Mouse (Mus musculus) hematopoietic stem cell, adult 5-6 weeks (primary cell): ENCODE results near the gene Larp1. TPM values are rescaled to one million over a fixed set of nuclear protein-coding genes. Genes with fewer than 3 reads are reported as not detected.
A peak's percentile ranks its signal among the peaks of the same experiment; 100 is the strongest.

Source experiments
- ATAC-seq, 2 experiments: fragments of 125-278 bp in 1 of 2; replicated peaks in 1 of 2; 2 replicates each; pipeline ENCODE4 v1.8.0; 2016 to 2017; ENCODE audit warnings: inconsistent platforms in 2 of 2, mild to moderate bottlenecking in 2 of 2, moderate number of reproducible peaks in 2 of 2, low read depth in 1 of 2, moderate TSS enrichment in 1 of 2; ENCODE audit not compliant: low FRiP score in 2 of 2, poor library complexity in 2 of 2, severe bottlenecking in 2 of 2, insufficient read depth in 1 of 2, low TSS enrichment in 1 of 2
- total RNA-seq: library from RNA; stranded (forward); fragments of 172-1452, 232-1000 nt; gene quantifications from 2 replicates; pipeline ENCODE4 v1.2.3, GENCODE M21; 2017

Larp1 gene
- 53.3 and 55.1 TPM in 2 replicates for total RNA-seq

DNA sequence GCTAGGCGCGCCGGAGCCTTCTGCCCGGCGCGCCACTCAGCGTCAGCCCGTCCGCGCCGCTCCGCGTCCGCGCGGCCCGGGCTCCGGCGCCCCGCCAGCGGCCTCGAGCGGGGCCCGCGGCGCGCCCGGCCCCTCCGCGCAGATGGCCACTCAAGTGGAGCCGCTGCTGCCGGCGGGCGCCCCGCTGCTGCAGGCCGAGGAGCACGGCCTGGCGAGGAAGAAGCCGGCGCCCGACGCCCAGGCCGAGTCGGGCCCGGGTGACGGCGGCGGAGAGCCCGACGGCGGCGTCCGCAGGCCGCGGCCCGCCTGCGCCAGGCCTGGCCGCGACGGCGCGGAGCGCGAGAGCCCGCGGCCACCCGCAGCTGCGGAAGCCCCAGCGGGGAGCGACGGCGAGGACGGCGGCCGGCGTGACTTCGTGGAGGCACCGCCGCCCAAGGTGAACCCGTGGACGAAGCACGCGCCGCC lies at the start of gene Larp1:
Gene Larp1, plus strand, starts transcription at position 14 of the 465 bp plus-strand sequence.
- ATAC-seq: no peak

DNA sequence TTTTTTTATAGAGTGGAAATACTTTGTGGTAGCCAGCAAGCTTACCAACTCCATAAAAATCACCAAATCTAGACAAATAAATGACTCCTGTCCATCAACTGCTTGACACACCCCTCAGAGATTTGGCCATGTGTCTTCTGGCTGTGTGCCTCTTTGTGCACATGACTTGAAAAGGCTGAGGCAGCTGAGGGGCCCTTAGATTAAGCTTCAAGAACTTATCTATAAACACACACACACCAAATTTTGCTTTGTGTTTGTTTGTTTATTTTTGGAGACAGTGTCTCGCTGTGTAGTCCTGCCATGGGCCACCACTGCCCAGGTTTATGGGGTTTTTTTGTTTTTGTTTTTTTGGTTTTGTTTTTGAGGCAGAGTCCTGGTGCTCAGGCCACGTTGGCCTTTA lies 48.9 kb upstream of the Larp1 start:
- no peak for ATAC-seq

DNA sequence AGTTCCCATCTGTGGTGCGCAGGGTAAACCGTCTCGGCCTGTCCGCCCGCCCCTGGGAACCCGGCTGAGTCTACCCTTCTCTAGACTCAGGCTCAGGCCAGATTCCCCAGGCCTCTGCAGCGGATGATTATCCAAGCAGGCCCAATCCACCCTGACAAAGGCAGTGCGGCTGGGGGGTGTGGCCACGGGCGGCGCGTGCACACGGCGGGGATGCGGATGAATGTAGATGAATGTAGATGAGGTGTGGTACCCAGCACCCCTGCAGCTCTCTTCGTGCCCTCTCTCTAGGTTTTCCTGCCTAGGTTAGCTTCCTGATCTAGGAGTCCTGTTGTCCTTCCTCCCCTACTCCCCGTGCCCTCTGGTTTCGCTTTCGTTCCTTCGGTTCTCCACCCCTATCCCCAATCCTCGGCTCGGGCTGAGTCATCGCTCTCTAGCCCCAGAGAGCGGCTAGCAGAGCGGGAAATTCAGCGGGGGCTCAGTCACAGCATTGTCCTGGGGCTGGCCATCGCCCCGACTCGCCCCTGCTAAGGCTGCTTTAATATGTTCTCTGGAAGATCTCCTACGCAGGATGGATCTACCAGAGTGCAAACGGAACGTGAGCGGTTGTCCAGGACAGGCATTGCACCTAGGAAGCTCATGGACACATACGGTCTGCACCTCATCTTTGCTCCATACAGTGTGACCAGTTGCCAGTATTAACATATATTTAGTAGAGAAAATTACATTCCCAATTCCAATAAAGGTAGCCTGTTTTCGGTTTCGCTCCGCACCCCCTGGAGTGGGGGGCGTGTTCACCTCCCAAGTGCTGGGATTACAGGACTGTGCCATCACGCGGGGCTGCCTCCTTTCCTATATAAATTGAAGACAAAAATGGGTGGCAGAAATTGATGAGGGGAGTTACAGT lies 46.2 kb upstream of the Larp1 start:
- ATAC-seq: peak; percentile 86 to 92

DNA sequence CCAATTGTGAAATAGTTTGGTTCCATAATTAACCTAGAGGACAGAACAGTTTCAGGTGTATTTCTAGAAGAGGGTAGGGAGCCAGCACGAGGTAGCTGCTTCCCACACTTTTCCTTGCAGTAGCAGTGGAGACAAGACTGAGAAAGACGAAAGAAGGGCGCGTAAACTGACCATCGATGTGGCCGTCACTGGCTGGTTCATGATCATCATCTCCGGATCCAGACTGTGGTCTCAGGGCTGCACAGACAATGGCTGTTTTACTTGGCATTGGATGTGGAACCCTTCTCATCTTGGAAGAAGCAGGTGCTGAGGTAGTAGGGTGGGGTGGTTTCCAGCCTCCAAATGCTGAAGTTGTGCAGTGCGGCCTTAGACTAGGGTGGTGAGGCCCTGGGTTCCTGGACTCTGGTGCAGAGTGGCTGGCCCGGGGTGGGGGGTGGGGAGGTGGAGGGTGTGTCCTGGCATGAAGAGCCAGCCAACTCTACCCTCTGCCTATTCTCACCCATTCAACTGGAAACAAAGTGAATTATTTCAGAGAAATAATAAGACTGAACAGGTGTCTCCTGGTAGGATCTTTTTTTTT lies 45.5 kb upstream of the Larp1 start:
- no peak for ATAC-seq

DNA sequence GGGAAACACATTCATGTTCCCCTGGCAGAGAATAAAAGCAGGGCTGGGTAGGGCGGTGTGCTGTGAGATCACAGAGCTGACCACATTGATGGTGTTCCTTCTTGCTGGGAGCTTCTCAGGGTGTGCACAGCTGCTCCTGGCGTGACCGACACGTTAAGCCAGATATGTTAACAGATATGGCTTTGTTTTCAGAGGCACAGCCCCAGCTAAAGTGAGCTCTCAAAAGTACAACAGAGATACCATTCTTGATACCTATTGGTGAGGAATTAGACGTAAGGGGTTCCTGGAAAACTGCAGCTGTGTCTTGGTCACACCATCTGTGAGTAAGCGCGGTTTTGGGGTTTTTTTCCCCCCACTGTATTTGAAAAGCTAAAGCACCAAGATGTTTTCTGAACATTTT lies 42.2 kb upstream of the Larp1 start:
- ATAC-seq: no peak

DNA sequence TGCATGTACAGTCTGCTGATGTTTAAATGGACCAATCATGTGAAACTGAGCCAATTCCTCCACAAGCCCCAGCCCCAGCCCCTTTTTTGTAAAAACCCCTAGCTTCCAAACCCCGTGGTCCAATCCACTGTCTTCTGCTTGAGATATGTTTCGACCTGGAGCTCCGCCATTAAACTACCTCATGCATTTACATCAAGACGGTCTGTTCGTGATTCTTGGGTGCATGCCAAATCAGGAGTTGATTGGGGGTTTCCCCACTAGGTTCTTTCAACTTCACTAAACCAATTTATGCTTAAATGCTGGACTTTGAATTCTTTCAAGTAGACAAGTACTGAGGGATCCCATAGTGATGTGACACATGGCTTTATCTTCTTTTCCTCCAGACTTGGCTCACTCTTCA lies 40.6 kb upstream of the Larp1 start:
- no peak for ATAC-seq

DNA sequence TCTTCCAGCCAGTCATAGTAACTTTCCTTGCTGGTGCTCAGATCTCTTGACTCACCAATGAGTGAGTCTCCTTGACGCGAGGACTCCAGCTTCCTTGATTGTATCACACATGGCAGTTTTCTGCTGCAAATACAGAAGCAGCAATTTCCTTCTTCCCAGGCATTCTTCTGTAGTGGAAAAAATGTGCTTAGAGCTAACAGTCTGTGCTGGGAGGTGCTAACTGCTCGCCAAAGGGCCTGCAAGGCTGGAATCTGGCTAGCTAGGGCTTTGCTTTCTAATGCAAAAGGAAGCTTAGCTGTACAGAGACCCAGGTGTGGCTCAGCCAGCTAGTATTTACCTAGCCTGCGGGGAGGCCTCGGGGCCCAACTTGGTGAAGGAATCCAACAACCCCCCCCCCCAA lies 38.3 kb upstream of the Larp1 start:
- no peak for ATAC-seq

DNA sequence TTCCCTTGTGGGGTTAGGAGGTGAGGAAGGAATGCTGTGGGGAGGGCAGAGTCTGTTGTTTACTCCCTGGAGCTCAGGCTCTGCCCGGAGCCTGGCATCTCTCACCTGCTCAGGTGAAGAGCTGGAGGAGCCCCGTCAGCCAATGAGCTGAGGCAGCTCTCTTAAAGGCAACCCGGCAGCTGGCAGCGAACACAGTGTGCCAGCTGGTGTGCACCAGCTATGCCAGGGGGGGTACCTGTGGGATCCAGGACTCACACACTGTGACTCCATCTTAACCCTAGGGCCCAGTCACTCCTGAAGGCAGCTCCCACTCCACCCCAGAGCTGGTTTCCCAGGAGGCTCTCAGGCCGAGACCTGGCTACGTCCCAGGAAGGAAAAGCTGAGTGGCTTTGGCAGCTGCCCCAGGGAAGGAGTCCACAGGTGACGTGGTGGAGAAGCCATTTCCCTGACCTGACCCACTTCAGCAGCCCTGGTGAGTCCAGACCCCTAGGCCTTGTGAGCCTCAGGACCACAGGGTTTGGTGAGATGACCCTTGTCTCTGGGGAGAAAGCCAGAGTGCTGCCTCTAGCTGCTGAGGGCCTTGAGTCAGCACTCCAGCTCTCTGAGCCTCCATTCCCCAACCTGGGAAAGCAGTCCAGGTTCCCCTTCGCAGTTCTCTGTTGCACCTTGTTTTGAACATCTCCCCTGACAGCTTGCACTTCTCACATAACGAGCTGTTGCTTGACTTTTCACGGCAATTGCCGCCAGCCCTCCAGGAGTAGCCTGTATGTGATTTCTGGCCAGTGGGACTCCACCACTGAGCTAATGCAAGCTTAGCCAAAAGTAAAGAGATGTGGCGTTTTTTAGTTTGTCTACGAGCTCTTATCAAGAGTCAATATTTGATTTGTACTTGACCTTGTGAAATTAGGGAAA lies 35.6 kb upstream of the Larp1 start:
- no peak for ATAC-seq

DNA sequence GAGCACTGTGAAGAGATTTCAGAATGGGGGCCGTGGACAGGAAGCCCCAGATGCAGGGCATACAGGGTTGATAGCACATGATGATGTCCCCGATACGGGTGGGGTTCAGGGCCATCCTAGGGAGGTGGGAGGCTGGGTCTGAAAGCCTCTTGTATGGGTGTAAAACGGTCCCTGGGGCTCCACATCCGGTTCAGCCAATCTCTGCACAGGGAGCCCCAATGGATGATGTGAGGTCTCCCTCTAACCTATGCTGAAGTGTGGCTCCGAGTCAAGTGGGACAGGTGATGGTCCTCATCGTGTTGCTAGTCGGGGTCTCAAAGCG lies 35.0 kb upstream of the Larp1 start:
- ATAC-seq: no peak

DNA sequence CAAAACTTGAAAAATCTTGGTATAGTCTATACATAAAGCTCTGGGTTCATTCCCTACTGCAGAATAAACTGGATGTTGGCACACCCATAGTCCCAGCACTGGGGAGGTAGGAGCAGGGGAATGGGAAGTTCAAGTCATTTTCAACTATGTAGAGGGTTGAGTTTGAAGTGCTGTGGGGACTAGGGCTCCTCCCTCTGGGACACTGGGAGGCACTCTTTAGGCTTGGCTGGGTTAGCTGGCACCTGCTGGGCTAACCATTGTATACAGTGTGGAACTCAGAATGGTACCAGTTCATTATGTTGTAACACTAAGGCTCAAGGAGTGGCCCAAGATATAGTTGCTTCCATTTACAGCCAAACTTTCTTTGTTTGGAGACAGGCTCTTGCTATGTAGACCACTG lies 33.0 kb upstream of the Larp1 start:
- no peak for ATAC-seq

DNA sequence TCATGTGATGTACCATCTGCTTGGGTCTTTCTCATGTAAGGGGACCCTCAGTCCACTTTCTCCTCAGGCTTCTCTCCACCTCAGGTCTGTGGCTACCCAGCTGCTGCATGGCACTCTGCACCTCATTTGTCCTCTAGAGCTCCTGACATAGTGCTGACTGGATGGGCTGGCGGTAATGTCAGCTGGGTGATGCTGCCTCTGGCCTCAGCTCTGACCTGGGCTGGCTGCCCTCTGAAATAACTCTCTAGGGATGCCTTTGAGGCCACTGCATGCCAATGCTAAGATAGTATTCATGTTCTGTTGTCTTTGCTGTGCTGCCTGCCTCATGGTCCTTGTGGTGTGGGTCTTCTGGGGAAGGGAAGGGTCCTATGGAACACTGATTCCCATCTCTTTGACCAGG lies 31.2 kb upstream of the Larp1 start:
- no peak for ATAC-seq

DNA sequence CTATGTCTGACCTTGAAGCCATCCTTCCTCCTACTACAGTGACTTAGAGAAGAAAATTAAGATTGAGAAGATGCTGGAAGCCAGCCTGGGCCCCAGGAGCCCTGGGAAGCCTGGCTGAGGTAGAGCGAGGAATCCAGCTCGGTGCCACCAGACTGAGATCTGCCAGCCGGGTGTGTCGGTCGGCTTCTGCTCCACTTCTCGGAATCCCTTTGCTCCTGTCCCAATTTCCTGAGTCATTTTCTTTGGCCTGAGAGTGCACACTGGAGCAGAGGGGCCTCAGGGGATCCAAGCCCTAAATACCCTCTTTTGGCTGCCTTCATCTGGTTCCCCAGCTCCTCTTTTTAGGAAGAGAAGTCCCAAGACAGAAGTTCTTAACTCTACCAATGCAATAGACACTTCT lies 29.2 kb upstream of the Larp1 start:
- no peak for ATAC-seq

DNA sequence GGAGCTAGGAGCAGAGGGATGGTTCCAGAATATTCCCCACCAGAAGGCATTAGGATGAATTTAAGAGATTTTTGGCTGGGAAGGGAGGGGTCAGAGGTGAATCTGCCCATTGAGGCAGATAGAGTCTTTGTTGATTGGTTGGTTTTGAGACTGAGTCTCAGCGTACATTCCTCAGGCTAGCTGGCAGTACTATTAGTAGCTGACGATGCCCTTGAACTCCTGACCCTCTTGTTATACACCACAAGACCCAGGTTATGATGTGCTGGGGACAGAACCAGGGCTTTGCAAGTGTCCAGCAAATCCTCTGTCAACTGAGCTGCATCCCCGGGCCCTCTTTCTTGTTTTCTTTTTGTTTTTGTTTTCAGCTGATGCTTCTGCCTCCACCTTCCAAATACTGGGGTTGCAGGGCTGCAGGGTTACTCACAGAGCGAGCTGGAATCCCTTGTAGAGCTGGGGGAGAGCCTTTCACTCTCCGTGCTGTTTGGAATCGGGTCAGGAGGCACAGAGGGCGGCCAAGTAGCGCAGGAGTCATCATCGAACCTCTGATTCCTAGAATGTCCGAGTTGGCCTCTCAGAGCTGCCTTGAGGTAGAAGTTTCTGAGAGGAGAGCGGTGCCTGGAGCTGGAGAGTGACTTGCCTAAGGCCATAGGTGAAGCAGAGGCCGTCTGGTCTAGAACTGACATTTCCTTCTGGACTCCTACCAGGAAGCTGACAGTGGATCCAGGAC lies 27.6 kb upstream of the Larp1 start:
- no peak for ATAC-seq

DNA sequence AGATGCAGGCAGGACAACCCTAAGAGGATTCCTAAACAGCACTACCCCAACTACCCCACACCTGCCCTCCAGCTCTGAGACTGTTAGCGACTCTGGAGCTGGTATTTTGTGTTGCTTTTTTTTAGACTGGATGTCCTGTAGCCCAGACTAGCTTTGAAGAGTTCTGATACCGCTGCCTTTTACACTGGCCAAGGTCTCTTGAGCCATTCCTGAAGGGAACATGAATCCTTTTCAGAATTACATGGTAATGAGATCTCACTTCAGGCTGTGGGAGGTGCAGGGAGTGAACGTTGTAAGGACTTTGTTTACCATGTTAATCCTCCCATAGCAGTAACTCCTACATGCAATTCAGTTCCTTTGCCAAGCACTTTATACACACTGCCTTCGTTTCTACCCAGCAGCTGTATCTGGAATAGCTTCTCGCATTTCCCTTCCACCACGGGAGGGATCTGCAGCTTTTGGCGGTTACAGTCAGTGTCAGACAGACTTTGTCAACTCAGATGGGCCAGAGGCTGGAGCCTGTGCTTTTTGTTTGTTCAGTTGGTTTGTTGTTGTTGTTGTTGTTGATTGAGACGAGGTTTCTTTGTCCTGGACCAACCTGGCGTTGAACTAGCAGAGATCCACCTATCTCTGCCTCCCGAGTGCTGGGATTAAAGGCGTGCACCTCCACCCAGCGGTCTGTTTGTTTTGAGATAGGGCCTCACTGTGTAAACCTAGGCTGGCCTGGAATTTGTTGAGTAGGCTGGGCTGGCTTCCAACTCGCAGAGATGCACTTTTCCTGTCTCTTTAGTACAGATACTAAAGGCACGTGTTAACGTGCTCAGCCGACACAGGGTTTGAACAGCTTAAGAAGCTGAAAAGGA lies 25.2 kb upstream of the Larp1 start:
- ATAC-seq: no peak

DNA sequence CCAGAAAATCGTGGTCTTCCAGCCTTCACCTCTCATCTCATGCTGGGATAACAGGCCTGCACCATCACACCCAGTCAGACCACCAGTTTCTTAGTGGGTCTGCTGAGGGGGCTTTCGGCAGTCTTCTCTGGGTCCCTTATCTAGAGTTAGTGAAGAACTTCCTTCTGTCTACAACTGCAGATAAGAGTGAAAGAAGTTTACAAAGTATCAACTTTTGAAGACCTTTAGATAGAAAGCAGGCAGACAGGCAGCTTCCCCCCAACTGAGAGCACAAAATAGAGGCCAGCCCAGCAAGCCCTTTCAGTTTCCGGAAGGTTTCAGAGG lies 24.6 kb upstream of the Larp1 start:
- no peak for ATAC-seq

DNA sequence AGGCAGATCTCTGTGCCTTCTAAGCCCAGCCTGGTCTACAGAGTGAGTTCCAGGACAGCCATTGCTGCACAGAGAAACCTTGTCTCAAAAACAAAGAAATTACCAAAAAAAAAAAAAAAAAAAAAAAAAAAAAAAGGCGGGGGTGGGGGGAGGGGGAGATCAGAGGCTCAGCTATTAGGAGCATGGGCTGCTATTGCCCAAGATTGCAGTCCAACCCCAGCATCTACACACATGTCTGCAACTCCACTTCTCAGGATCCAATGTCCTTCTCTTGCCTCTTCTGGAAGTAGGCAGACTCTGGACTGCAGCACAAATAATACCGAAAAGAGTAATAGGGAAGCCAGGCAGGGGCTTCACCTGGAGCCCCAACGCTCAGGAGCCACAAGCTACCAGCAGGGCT lies 23.4 kb upstream of the Larp1 start:
- ATAC-seq: no peak

DNA sequence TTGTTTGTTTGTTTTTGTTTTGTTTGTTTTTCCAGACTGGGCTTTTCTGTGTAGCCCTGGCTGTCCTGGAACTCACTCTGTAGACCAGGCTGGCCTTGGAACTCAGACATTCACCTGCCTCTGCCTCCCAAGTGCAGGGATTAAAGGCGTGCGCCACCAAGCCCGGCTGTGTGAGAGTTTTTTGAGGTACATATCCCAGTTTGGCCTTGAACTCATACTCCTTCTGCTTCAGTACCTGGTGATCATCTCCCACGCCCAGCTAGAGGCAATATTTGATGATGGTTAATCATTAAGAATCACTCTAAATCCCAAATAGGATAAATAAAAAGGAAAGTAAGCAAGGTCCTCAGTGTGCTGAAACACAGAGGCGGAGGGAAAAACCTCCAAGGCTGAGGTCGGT lies 22.8 kb upstream of the Larp1 start:
- ATAC-seq: no peak
